Mouse (Mus musculus): ENCODE data around the gene Antxrl. TPM values are rescaled to one million over a fixed set of nuclear protein-coding genes. Genes with fewer than 3 reads are reported as not detected.

Gene Antxrl
- total RNA-seq (2021) = not detected in 2 replicates
- long read RNA-seq = 0 reads

GRCm38 (mm10) chr14:34052516-34052915 is at the start of gene Antxrl:
Gene Antxrl, plus strand, starts transcription at chr14:34052707.
- DNase-seq = no peak

DNA sequence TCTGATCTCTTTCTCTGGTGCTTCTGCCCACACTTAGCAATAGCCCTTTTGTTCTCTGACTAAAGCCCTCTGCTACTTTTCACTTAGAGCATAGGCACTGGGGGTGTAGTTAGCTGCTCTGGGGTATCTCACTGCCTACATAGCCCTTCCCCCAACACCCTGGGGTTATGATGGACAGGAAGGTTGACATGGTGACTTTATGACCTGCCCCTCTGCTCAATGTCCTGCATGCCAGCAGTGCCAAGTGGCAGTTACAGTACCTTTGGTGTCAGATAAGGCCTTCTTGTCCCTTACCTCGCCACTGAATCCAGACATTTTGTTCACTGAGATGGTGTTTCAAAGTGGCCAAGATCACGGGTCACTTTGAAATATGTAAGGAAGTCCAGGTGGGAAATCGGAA is 37.4 kb upstream of the Antxrl start, which contains the start of gene Gm30083:
Gene Gm30083, minus strand, starts transcription at position 120 of the 400 bp plus-strand sequence.
- DNase-seq = no peak

GRCm38 (mm10) chr14:34016381-34016780 is 36.1 kb upstream of the Antxrl start, which contains the start of gene Gm5460:
Gene Gm5460, plus strand, starts transcription at chr14:34016758.
- no peak for DNase-seq

- DNase-seq = no peak
Observed at GRCm38 (mm10) chr14:34016938-34017337, 35.6 kb upstream of the Antxrl start.

DNA sequence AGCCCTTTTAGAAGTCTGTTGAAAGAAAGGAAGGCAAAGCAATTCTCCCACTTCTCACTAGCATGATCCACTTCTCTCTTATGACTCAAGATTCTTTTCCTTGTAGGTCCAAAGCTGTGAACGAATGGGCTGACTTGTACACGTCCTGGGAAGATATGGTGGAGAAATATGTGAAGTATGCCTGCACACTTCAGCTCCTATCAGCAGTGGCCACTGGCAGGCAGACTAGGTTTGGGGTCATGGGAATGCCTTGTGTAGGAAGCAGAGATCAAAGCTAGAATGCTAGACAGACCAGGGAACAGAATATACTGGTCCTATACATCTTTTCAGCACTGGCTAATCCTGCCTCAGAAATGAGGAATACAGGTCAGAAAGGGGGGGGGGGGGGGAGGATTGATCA is 25.8 kb upstream of the Antxrl start:
- no peak for DNase-seq

- DNase-seq = no peak
Observed at GRCm38 (mm10) chr14:34033841-34034610, 18.5 kb upstream of the Antxrl start.

- no peak for DNase-seq
Observed at GRCm38 (mm10) chr14:34041241-34041640, 11.3 kb upstream of the Antxrl start.

DNA sequence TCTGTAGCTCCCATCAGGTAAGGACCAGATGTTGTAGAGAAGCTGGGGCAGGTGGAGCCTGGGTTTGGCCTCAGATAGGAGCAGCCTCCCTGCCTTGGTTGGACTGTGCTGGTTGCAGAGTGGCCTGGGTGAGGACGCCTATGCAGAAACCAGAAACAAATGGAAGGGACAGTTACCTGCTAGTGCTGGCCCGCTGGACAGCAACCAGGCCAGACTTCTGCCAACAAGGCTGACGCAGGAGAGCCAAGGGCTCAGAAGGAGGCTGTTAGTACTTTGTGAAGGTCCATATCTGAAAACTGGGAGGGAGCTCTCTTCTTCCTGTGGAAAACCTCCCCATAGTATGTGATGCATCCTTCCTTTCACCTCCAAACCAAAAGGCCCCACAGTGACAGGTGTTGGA is 9.2 kb upstream of the Antxrl start:
- DNase-seq = no peak

GRCm38 (mm10) chr14:34050101-34050779 is 2.3 kb upstream of the Antxrl start:
- no peak for DNase-seq

DNA sequence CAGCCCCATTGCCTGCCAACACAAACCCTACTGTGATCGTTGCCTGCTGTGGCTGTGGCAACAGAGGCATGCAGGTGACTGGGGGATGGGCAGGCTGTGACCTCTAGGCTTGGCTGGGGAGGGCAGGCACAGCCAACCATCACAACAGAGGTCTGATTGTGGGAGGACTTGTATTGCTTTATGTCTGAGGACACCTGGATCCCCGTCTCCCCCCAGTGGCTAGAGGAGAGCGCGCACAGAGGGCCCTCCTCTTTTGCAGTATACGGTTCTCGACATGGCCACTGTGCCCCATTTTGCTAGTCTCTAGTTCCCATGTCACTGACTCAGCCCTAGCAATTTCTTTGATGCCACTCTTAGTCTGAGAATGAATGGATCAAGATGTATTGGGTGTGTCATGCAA is 19.2 kb downstream of the Antxrl start:
- DNase-seq = no peak

DNA sequence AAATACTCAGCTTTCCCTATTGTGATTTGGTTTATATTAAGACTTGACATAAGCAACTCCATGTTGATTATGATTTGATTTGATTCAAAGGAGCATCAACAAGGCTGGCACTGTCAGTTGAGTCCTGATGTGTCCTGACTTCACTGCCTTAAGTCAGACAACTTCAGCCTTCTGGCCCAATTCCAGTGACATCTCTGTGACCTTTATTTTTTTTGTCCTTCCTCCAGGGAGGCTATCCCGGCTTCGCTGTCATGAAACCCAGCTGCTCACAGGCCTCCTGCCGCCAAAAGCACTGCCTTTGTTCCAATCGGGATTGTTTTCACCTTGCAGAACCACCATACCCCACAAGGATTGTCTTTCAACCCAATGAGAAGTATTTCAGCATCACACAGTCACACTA is 22.8 kb downstream of the Antxrl start:
- no peak for DNase-seq

GRCm38 (mm10) chr14:34077222-34077621 is 24.7 kb downstream of the Antxrl start:
- DNase-seq = no peak

GRCm38 (mm10) chr14:34078293-34078692 is 25.8 kb downstream of the Antxrl start:
- no peak for DNase-seq

- peak; percentile 75 for DNase-seq
Observed at GRCm38 (mm10) chr14:34080321-34080997, 28.0 kb downstream of the Antxrl start.

DNA sequence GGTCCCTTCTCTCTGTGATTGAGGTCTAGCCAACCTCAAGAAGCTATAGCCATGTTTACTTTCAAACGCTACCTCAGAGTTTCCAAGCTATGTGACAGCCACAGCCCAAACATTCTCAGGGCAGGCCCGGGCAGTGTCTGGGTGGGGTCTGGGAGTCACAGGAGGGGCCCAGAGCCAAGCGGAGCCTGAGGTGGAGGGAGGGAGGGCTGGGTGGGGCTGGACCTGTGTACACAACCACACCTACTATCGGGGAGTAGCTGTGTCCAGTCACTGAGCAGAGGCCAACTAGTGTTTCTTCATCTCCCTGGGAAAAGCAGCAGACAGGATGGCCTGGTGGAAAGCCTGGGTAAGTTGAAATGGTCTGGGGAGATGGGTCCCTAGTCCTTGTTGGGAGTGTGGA is 33.2 kb downstream of the Antxrl start, which contains the start of gene Anxa8:
Gene Anxa8, plus strand, starts transcription at position 251 of the 400 bp plus-strand sequence.
- no peak for DNase-seq

DNA sequence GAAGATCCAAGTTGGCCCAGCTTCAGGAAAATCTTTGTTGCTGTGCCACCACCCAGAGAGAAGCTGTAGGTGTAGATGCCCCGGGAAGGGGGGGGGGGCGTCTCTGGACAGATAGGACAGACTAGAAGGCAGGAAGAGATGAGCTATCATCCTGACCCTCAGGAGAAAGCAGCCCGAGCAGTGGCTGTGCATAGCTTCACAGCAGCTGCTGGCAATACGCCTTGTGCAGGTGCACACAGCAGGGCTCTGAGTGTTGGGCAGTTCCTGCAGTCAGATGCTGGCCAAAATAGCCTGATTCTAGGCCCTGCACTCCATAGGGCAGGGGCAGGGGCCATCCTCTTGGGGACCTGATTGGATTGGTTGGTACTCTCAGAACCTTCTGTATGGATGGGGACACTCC is 34.3 kb downstream of the Antxrl start:
- DNase-seq = no peak

- no peak for DNase-seq
Observed at GRCm38 (mm10) chr14:34087856-34088398, 35.4 kb downstream of the Antxrl start.

GRCm38 (mm10) chr14:34089796-34090195 is 37.3 kb downstream of the Antxrl start:
- DNase-seq = no peak

GRCm38 (mm10) chr14:34091475-34091874 is 39.0 kb downstream of the Antxrl start:
- no peak for DNase-seq

GRCm38 (mm10) chr14:34092856-34093255 is 40.3 kb downstream of the Antxrl start:
- DNase-seq = no peak

GRCm38 (mm10) chr14:34096161-34096560 is 43.7 kb downstream of the Antxrl start:
- DNase-seq = no peak

DNA sequence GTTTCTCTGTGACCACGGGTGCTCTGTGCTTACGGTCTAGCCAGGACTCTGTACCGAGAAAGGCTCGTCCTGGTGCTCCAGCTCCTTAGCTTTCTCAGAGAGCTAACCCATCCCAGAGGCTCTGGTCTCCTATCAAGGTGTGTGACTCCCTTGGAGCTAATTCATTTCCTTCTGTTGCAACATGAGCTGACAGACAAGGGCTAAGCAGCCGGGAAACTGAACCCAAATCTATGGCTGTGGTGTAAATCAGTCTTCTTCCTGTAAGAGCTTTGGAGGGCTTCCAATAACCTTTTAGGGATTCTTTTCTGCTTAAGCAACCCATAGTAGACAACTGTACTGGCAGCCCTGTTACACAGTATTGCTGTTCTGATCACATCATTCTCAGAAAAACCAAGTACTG is 50.1 kb downstream of the Antxrl start, which contains the start of gene A630023A22Rik:
Gene A630023A22Rik, minus strand, starts transcription at position 154 of the 400 bp plus-strand sequence.
- DNase-seq = no peak
